Mouse (Mus musculus): ENCODE measurements around the gene Esrrg. TPM values are rescaled to one million over a fixed set of nuclear protein-coding genes. Genes with fewer than 3 reads are reported as not detected.

Esrrg gene
- total RNA-seq (2017) = not detected in 2 replicates

DNA sequence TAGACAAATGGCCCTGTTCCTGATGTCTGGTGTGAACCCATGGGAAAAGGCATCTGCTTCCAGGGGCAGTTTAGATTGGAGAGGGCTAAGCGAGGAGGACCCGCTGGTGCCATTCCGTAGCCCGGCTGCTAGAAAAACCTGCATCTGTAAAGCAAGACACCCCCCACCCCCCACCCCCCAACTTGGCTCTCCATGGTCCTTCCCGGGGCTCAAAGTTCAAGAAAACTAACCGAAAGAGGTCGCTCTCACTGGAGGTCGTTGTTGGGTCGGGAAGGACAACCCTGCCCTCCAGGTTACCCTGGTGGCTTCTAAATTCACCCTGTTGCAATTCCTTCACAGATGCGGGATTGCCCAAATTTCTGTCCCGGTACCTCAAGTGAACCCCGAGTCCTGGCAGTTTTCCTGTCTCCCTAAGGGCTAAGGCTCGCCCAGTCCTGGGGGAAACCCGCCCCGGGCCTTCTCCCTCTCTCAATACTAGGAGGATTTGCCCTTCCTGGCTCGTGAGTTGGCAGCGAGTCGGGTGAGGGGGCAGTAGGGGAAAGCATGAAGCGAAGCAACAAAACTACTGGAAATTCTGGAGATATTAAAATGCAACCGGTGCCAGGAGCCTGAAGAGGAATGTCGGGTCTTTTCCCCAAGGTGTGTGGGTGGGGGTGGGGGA lies at the start of gene Esrrg:
Gene Esrrg (plus strand): TSS at position 531 of the 661 bp plus-strand sequence.
- ATAC-seq (ENCODE audit: extremely low read depth, insufficient number of reproducible peaks, low FRiP score, poor library complexity, severe bottlenecking) = no peak

GRCm38 (mm10) chr1:187583982-187584381 lies 24.6 kb upstream of the Esrrg start:
- ATAC-seq (ENCODE audit: extremely low read depth, insufficient number of reproducible peaks, low FRiP score, poor library complexity, severe bottlenecking) = no peak

DNA sequence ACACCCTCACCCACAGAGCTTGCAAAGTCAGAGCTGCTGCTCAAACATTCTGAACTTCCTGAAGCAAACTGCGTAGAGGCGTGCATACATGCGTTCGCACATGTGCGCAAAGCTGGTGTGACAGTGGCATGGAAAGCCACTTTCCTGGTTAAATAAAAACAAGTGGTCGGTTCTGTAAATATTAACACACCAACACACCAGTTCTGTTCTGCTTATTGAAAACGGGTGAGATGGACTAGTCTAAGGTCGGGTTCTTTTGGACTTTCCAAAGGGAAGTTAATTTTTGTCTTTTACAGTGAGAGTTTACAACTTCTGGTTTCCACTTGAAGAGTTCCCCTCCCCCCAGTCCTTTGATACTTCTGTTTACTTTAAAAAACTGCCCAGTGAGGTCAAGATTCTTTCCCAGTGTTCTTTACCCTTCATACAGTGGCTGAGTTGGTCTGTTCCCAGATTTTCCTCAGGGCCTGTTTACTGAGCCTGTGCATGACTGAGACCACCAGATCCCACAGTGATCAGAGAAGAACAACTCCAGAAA lies 22.0 kb upstream of the Esrrg start:
- ATAC-seq (ENCODE audit: extremely low read depth, insufficient number of reproducible peaks, low FRiP score, poor library complexity, severe bottlenecking) = peak; percentile 32; the same call in 1 of the 2 replicates

- ATAC-seq (ENCODE audit: extremely low read depth, insufficient number of reproducible peaks, low FRiP score, poor library complexity, severe bottlenecking) = no peak
These were observed 5.6 kb upstream of the Esrrg start for GRCm38 (mm10) chr1:187602942-187603341.

- no peak for ATAC-seq (ENCODE audit: extremely low read depth, insufficient number of reproducible peaks, low FRiP score, poor library complexity, severe bottlenecking)
These were observed 4.5 kb upstream of the Esrrg start for GRCm38 (mm10) chr1:187604063-187604484.

DNA sequence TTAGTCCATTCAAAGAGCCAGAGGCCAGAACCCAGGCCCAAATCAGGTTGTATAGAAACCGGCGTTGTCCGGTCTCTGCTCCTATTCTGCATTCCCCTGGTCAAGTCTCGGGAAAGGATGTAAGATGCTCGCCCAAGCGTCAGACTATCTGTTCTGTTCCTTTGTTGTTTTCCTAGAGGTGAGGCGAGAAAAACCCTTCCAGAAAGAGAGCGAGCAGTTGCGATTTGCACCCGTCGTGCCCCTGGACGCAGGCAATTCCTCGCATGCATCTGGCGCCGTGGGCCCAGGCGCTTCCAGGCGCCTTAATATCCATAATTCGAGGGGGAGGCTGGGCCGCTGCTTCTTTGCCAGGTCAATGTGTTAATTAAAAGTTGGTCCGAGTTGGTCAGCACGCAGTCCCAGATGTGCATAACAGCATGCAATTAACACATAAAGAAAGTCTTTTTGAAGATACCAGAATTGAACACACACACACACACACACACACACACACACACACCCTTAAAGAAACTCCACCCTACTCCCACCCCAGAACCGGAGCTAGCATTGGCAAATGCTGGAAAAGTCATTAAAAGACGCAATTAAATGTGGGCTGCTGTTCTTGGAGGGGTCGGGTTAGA lies 3.8 kb upstream of the Esrrg start:
- ATAC-seq (ENCODE audit: extremely low read depth, insufficient number of reproducible peaks, low FRiP score, poor library complexity, severe bottlenecking) = no peak

- ATAC-seq (ENCODE audit: extremely low read depth, insufficient number of reproducible peaks, low FRiP score, poor library complexity, severe bottlenecking) = no peak
These were observed 3.0 kb upstream of the Esrrg start for GRCm38 (mm10) chr1:187605391-187606270.

- no peak for ATAC-seq (ENCODE audit: extremely low read depth, insufficient number of reproducible peaks, low FRiP score, poor library complexity, severe bottlenecking)
These were observed 2.1 kb upstream of the Esrrg start for GRCm38 (mm10) chr1:187606271-187607040.

DNA sequence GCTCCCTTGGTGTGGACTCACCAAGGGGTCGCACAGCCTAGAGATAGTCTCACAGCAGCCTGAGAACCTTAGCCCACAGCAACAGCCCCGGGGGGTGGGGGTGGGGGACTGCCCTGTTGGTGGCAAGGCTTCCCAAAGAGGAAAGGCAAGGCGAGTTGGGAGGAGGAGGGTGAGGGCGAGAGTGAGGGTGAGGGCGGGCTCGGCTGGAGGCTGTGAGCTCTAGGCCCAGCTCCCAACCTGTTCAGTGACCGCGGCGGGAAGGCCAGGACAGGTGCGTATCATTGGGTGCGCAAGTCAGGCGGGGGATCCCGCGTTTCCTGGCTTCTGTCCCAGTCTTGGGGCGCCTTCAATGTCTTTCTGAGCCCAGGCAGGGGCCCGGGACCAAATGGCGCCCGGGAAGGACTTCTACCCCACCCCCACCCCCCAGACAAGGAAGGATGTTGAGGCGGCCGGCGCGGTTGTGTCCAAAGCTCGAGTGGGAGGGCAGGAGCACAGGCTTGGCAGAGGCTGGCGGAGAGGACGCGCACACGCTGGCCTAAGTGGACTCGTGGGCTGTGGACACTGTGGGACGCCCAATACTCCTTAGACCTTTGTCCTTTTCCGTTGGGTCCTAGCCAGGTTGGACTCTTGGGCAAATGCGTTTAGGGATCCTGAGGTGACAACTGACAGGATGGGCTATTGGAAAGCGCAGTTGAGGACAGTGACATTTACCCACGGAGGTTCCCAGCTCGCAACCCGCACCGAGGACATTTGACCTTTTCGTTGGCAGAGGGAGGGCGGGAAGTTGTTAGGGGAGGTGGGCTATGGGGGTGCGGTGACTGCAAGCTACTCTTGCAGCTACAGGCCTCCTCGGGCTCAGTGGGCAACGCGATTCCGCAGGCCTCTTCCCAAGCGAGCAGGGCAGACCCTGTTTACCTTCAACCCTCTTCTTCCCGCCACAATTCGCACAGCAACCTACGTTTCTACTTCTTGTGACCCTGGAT lies 1.2 kb upstream of the Esrrg start:
- no peak for ATAC-seq (ENCODE audit: extremely low read depth, insufficient number of reproducible peaks, low FRiP score, poor library complexity, severe bottlenecking)

DNA sequence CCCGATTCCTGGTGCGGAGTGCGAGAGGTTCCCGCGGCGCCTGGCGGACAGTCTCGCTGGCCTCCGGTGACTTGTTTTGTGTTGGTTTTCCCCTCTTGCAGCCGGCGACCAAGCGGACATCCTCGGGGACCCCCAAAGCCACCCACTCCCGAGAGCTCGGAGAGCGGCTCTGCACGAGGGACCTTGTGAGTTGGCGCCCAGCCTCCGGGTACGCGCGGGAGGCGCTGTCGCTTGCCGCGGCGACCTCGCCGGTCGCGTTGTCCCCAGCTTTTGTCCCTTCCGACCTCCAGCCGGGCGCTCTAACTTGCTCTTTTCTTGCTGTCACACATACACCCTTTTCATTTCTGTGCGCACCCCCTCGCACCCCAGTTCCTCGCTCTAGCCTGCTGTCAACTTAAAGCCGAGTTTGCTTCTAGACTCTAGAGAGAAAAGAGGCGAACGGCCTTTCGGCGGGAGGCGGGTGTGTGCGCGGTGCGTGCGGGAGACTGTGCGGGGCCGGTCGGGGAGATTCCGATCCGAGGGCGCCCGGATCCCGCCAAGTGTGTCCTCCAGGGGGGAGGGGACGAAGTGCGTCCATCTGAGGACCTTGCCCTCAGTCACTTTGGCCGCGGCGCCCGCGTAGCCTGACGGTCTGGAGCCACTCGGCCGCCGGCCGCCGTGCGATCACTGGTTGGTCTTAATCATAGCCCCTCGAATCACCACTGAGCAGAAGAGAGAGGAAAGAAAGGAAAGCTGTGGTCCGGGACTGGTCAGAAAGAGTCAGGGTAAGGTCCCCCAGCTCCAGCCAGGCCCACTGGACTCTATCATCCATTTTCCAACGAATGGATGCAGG lies 646 bp downstream of the Esrrg start:
- no peak for ATAC-seq (ENCODE audit: extremely low read depth, insufficient number of reproducible peaks, low FRiP score, poor library complexity, severe bottlenecking)

DNA sequence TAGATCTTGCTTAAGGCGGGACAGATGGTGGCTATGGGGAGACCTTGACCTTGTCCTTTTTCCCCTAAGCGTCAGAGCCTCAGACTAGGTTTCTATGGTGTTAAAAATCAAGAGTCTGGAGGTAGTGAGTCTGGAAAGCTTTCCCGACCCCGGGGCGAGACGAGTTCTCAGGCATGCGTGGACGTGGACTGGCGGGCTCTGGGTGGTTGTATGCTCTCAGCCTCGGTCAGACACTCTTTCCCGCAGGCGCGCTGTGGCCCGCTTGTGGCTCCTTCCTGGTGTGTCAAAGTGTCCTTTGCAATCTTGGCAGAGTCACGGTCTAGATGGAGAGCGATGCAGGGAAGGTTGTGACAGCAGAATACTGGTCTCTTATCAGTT lies 1.3 kb downstream of the Esrrg start:
- peak; percentile 5; the same call in 1 of the 2 replicates for ATAC-seq (ENCODE audit: extremely low read depth, insufficient number of reproducible peaks, low FRiP score, poor library complexity, severe bottlenecking)

DNA sequence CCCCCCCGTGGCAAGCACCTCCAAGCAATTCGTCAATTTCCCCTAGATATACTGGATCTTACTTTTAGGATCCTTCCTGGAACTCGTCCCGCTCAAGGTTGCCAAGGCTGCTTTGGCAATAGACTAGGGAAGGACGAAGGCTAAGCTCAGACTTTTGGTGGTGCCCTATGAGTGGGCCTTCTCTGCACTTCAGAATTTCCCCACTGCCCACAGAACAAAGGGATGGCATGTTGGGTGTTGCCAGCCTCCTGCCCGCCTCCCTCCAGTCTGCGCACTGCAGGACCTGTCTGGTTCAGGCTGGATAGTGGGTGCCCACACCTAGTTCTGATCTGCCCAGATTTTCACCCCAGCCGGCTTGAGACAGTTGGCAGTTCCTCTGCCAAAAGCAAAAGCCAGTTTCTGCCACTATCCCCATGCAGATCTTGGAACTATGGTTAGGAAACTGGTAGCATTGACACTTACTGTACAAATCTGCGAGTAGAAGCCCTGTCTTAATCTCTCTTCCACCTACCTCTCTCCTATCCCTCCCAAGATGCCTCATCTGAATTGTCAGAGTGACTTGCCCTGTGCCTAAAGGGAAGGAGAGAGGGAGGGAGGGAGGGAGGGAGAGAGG lies 1.9 kb downstream of the Esrrg start:
- no peak for ATAC-seq (ENCODE audit: extremely low read depth, insufficient number of reproducible peaks, low FRiP score, poor library complexity, severe bottlenecking)

GRCm38 (mm10) chr1:187611925-187612324 lies 3.3 kb downstream of the Esrrg start:
- ATAC-seq (ENCODE audit: extremely low read depth, insufficient number of reproducible peaks, low FRiP score, poor library complexity, severe bottlenecking) = no peak

DNA sequence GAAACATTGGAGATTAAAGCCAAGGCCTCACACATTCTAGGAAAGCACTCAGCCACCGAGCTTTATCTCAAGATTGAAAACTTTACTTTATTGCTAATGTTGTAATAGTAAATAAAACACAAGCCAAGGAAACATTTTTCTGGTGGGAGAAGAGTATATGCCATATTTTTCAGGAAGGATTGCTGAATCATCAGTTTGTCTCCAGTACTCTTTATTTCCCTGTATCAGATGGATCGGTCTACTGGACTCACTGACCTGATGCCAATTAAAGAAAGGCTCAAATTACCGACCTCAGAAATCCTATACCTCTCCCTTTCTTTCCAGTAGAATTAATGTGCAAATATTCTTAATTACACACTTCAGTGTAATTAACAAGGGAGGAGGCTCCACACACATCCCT lies 4.7 kb downstream of the Esrrg start:
- ATAC-seq (ENCODE audit: extremely low read depth, insufficient number of reproducible peaks, low FRiP score, poor library complexity, severe bottlenecking) = no peak

DNA sequence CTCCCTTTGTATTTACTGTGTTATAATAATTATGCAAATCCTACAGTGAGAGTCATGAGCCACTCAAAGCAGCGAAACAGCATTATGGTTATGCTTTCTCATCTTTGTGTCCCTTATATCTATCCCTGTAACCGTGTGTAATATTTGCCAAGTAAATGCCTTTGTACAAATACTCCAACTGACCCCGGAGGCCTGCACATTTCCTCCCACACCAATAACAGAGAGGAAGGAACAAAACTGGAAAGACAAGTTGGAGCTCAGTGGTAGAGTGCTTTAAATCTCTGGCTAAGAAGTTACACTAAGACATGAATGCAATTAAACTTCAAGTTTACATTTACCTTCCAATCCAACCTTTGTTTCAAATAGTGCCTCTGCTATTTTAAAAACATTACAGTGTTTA lies 15.4 kb downstream of the Esrrg start:
- ATAC-seq (ENCODE audit: extremely low read depth, insufficient number of reproducible peaks, low FRiP score, poor library complexity, severe bottlenecking) = no peak

- no peak for ATAC-seq (ENCODE audit: extremely low read depth, insufficient number of reproducible peaks, low FRiP score, poor library complexity, severe bottlenecking)
These were observed 21.8 kb downstream of the Esrrg start for GRCm38 (mm10) chr1:187630361-187630760.

- ATAC-seq (ENCODE audit: extremely low read depth, insufficient number of reproducible peaks, low FRiP score, poor library complexity, severe bottlenecking) = no peak
These were observed 22.9 kb downstream of the Esrrg start for GRCm38 (mm10) chr1:187631486-187631885.
